Mouse (Mus musculus) forebrain, embryonic 11.5 days (tissue): Measurements from ENCODE around the gene Grik3. TPM values are rescaled to one million over a fixed set of nuclear protein-coding genes. Genes with fewer than 3 reads are reported as not detected.

Experiments
- ATAC-seq: fragments of 200-750 bp; cut with Nextera tagmentation; replicated peaks from 2 replicates; pipeline ENCODE4 v1.8.0; 2017; ENCODE audit warnings: moderate TSS enrichment; ENCODE audit not compliant: low FRiP score
- DNase-seq: peaks from one replicate; pipeline ENCODE4 v3.0.0-alpha.2; 2017; ENCODE audit warnings: low spot score
- H3K27ac ChIP-seq: fragments of 300-500 bp; sonication (generic); 2 replicates; pipeline ENCODE4 v1.5.1; 2014; ENCODE audit warnings: low read depth, low read length
- H3K27me3 ChIP-seq: fragments of 300-500 bp; sonication (generic); 2 replicates; pipeline ENCODE4 v1.6.1; 2014; ENCODE audit warnings: mild to moderate bottlenecking, low read length, mixed read lengths; ENCODE audit not compliant: control insufficient read depth, insufficient read depth
- H3K36me3 ChIP-seq: fragments of 300-500 bp; sonication (generic); 2 replicates; pipeline ENCODE4 v1.6.1; 2014; ENCODE audit warnings: mild to moderate bottlenecking, low read length, moderate library complexity, mixed read lengths; ENCODE audit not compliant: control insufficient read depth, insufficient read depth
- H3K4me1 ChIP-seq: fragments of 300-500 bp; sonication (generic); replicated peaks from 2 replicates; pipeline ENCODE4 v1.6.1; 2014; ENCODE audit warnings: low read length, mixed read lengths; ENCODE audit not compliant: control insufficient read depth, insufficient read depth
- H3K4me2 ChIP-seq: fragments of 300-500 bp; sonication (generic); 2 replicates; pipeline ENCODE4 v1.6.1; 2014; ENCODE audit warnings: low read depth, mild to moderate bottlenecking, low read length, moderate library complexity, mixed read lengths; ENCODE audit not compliant: severe bottlenecking
- H3K4me3 ChIP-seq: fragments of 300-500 bp; sonication (generic); 2 replicates; pipeline ENCODE4 v1.5.1; 2014; ENCODE audit warnings: low read depth, low read length
- H3K9ac ChIP-seq: fragments of 300-500 bp; sonication (generic); 2 replicates; pipeline ENCODE4 v1.6.1; 2014; ENCODE audit warnings: low read length
- H3K9me3 ChIP-seq: fragments of 300-500 bp; sonication (generic); 2 replicates; pipeline ENCODE4 v1.6.1; 2016; ENCODE audit warnings: low read length, mixed read lengths; ENCODE audit not compliant: control insufficient read depth
- WGBS: fragments of 180-500 bp; shearing (Covaris S2); extraction: QIAGEN DNeasy Blood & Tissue Kit; methylation state at CpG from one replicate; pipeline ENCODE4 v1.1.7; 2014; 5-methylcytosine and 5-hydroxymethylcytosine counted together
- polyA plus RNA-seq: library from polyadenylated mRNA; unstranded; fragments of >200 nt; fragmentation: Nextera tagmentation; extraction: Ambion mirVana; gene quantifications from 2 replicates; pipeline ENCODE4 v1.2.1, GENCODE M21; 2014

Grik3 gene
- polyA plus RNA-seq, 1 experiment from 2014 or later, result 2.0 TPM

GRCm38 (mm10) chr4:125728091-125728863 lies 237.8 kb downstream of the Grik3 start:
- H3K36me3 ChIP-seq, result no peaks in the 10 kb centered on the region
- 4% methylated on average over 15 of the region's 15 CpGs for WGBS
- no peak overlapping the region for H3K4me3 ChIP-seq
- DNase-seq, result peak; percentile 42
- no peak overlapping the region for H3K27ac ChIP-seq
- no peak overlapping the region for H3K4me2 ChIP-seq
- H3K9ac ChIP-seq, result no peak overlapping the region
- peaks cover 31% of the 10 kb centered on the region for H3K27me3 ChIP-seq
- H3K4me1 ChIP-seq, result peaks cover 20% of the 10 kb centered on the region; the same call in 1 of the 2 replicates
- no peaks in the 10 kb centered on the region for H3K9me3 ChIP-seq
- no peak for ATAC-seq

- Histone ChIP-seq H3K4me3 (peak overlapping the region; percentile 21), H3K4me2 (peak overlapping the region; percentile 50), H3K9ac (peak overlapping the region; percentile 24; the same call in 1 of the 2 replicates), H3K36me3 (no peaks in the 10 kb centered on the region), H3K27me3 (peaks cover 31% of the 10 kb centered on the region), H3K4me1 (peaks cover 18% of the 10 kb centered on the region; the same call in 1 of the 2 replicates), H3K27ac (no peak overlapping the region), H3K9me3 (no peaks in the 10 kb centered on the region)
- DNase-seq, result peak; percentile 73
- peak; percentile 60 for ATAC-seq
- WGBS, result 3% methylated on average over 38 of the region's 38 CpGs
Observed at GRCm38 (mm10) chr4:125729305-125730220, 239.1 kb downstream of the Grik3 start.

GRCm38 (mm10) chr4:125730751-125731150 lies 240.3 kb downstream of the Grik3 start:
- H3K4me3 ChIP-seq, result no peak overlapping the region
- 81% methylated on average over 6 of the region's 6 CpGs for WGBS
- no peak overlapping the region for H3K4me2 ChIP-seq
- H3K9me3 ChIP-seq, result no peaks in the 10 kb centered on the region
- no peak overlapping the region for H3K9ac ChIP-seq
- DNase-seq (peak; percentile 48), ATAC-seq (no peak)
- H3K27me3 ChIP-seq, result peaks cover 31% of the 10 kb centered on the region
- H3K36me3 ChIP-seq, result no peaks in the 10 kb centered on the region
- H3K4me1 ChIP-seq, result peaks cover 18% of the 10 kb centered on the region; the same call in 1 of the 2 replicates
- no peak overlapping the region for H3K27ac ChIP-seq

- ATAC-seq (no peak), DNase-seq (peak; percentile 36)
- H3K4me3 ChIP-seq, result no peak overlapping the region
- H3K27ac ChIP-seq, result no peak overlapping the region
- WGBS, result 38% methylated on average over 4 of the region's 4 CpGs
- no peak overlapping the region for H3K9ac ChIP-seq
- H3K4me1 ChIP-seq, result no peaks in the 10 kb centered on the region
- no peaks in the 10 kb centered on the region for H3K9me3 ChIP-seq
- H3K4me2 ChIP-seq, result no peak overlapping the region
- H3K27me3 ChIP-seq, result peaks cover 2% of the 10 kb centered on the region; the same call in 1 of the 2 replicates
- no peaks in the 10 kb centered on the region for H3K36me3 ChIP-seq
Observed at GRCm38 (mm10) chr4:125736783-125737182, 246.3 kb downstream of the Grik3 start.

GRCm38 (mm10) chr4:125738825-125739224 lies 248.3 kb downstream of the Grik3 start:
- no peak overlapping the region for H3K4me2 ChIP-seq
- H3K36me3 ChIP-seq, result no peaks in the 10 kb centered on the region
- 90% methylated on average over 4 of the region's 4 CpGs for WGBS
- H3K4me3 ChIP-seq, result no peak overlapping the region
- ATAC-seq, result no peak
- H3K27ac ChIP-seq, result no peak overlapping the region
- peak; percentile 19 for DNase-seq
- H3K27me3 ChIP-seq, result no peaks in the 10 kb centered on the region
- no peaks in the 10 kb centered on the region for H3K9me3 ChIP-seq
- no peak overlapping the region for H3K9ac ChIP-seq
- H3K4me1 ChIP-seq, result no peaks in the 10 kb centered on the region

- Histone ChIP-seq H3K4me3 (no peak overlapping the region), H3K9me3 (no peaks in the 10 kb centered on the region), H3K27me3 (no peaks in the 10 kb centered on the region), H3K27ac (no peak overlapping the region), H3K9ac (no peak overlapping the region), H3K4me2 (no peak overlapping the region), H3K4me1 (no peaks in the 10 kb centered on the region), H3K36me3 (no peaks in the 10 kb centered on the region)
- peak; percentile 28 for DNase-seq
- no peak for ATAC-seq
- 86% methylated on average over 16 of the region's 16 CpGs for WGBS
Observed at GRCm38 (mm10) chr4:125742162-125742571, 251.7 kb downstream of the Grik3 start.

- Histone ChIP-seq H3K4me3 (no peak overlapping the region), H3K4me2 (no peak overlapping the region), H3K27ac (no peak overlapping the region), H3K9me3 (no peaks in the 10 kb centered on the region), H3K27me3 (no peaks in the 10 kb centered on the region), H3K4me1 (no peaks in the 10 kb centered on the region), H3K36me3 (no peaks in the 10 kb centered on the region), H3K9ac (no peak overlapping the region)
- DNase-seq, result peak; percentile 35
- ATAC-seq, result no peak
- 68% methylated on average over 3 of the region's 3 CpGs for WGBS
Observed at GRCm38 (mm10) chr4:125745902-125746301, 255.4 kb downstream of the Grik3 start.

GRCm38 (mm10) chr4:125756393-125756792 lies 265.9 kb downstream of the Grik3 start:
- Histone ChIP-seq H3K27ac (no peak overlapping the region), H3K9ac (no peak overlapping the region), H3K4me3 (no peak overlapping the region), H3K36me3 (no peaks in the 10 kb centered on the region), H3K4me2 (no peak overlapping the region), H3K27me3 (no peaks in the 10 kb centered on the region), H3K4me1 (no peaks in the 10 kb centered on the region), H3K9me3 (no peaks in the 10 kb centered on the region)
- 91% methylated on average over 5 of the region's 5 CpGs for WGBS
- ATAC-seq (no peak), DNase-seq (no peak)
